Mouse (Mus musculus) MEL (cell line): ENCODE measurements at regions not wholly inside any gene's neighbourhood (a gene's known extent, or its start where the extent isn't known, plus 50 kb on each side); places are given as distances from the start of the nearest gene placed in this dataset.

Experiments used
- DNase-seq: peaks from one replicate; pipeline ENCODE4 v3.0.0; 2011; ENCODE audit warnings: low read depth, low spot score
- H3K27ac ChIP-seq: 2 replicates; pipeline ENCODE4 v1.5.1; 2012; ENCODE audit warnings: low read depth, mild to moderate bottlenecking, control low read depth, low read length, moderate library complexity; ENCODE audit not compliant: control insufficient read depth
- H3K27me3 ChIP-seq, 2 experiments: fragments of 150-350 bp in 1 of 2; sonication (generic) in 1 of 2; 2 replicates each; pipeline ENCODE4 v1.6.1; 2012; ENCODE audit warnings: low read length in 2 of 2, mild to moderate bottlenecking in 2 of 2, improper control_type of control experiment in 1 of 2, moderate library complexity in 1 of 2; ENCODE audit not compliant: insufficient read depth in 2 of 2, control insufficient read depth in 1 of 2
- H3K36me3 ChIP-seq, 2 experiments: 2 replicates each; pipeline ENCODE4 v1.6.1; 2012 to 2014; ENCODE audit warnings: low read length in 2 of 2, improper control_type of control experiment in 1 of 2, inconsistent platforms in 1 of 2, mild to moderate bottlenecking in 1 of 2; ENCODE audit not compliant: insufficient read depth in 2 of 2, control insufficient read depth in 1 of 2
- H3K4me1 ChIP-seq, 2 experiments: fragments of 150-350 bp in 1 of 2; sonication (generic) in 1 of 2; 2 replicates each; pipeline ENCODE4 v1.6.1; 2012; ENCODE audit warnings: low read length in 2 of 2, improper control_type of control experiment in 1 of 2, mild to moderate bottlenecking in 1 of 2; ENCODE audit not compliant: insufficient read depth in 2 of 2, control insufficient read depth in 1 of 2
- H3K4me3 ChIP-seq, 2 experiments: fragments of 150-350 bp in 1 of 2; sonication (generic) in 1 of 2; 2 replicates each; pipeline ENCODE4 v1.5.1; 2012; ENCODE audit warnings: low read depth in 2 of 2, low read length in 2 of 2, mild to moderate bottlenecking in 2 of 2, moderate library complexity in 2 of 2, control low read depth in 1 of 2, improper control_type of control experiment in 1 of 2; ENCODE audit not compliant: control insufficient read depth in 1 of 2, insufficient read depth in 1 of 2
- H3K79me2 ChIP-seq: 2 replicates; pipeline ENCODE4 v1.6.1; 2012; ENCODE audit warnings: mild to moderate bottlenecking, low read length, moderate library complexity; ENCODE audit not compliant: control insufficient read depth, poor library complexity, insufficient read depth
- H3K9ac ChIP-seq: 2 replicates; pipeline ENCODE4 v1.6.1; 2012; ENCODE audit warnings: low read depth, mild to moderate bottlenecking, control low read depth, low read length, moderate library complexity; ENCODE audit not compliant: control insufficient read depth, poor library complexity, severe bottlenecking
- H3K9me3 ChIP-seq: fragments of 150-350 bp; sonication (generic); replicated peaks from 2 replicates; pipeline ENCODE4 v1.6.1; 2012; ENCODE audit warnings: mild to moderate bottlenecking, low read length, improper control_type of control experiment, moderate library complexity; ENCODE audit not compliant: insufficient read depth
- CHD1 ChIP-seq: IDR thresholded peaks from 2 replicates; pipeline ENCODE4 v1.6.1; 2012; ENCODE audit warnings: low read depth, mild to moderate bottlenecking, inconsistent platforms, low read length, improper control_type of control experiment
- E2F4 ChIP-seq: IDR thresholded peaks from 2 replicates; pipeline ENCODE4 v1.6.1; 2011; ENCODE audit warnings: low read depth, low read length, improper control_type of control experiment, borderline replicate concordance
- GABPA ChIP-seq: IDR thresholded peaks from 2 replicates; pipeline ENCODE4 v1.6.1; 2012; ENCODE audit warnings: low read depth, mild to moderate bottlenecking, inconsistent platforms, low read length, improper control_type of control experiment, moderate library complexity
- GATA1 ChIP-seq: IDR thresholded peaks from 2 replicates; pipeline ENCODE4 v1.6.1; 2011; ENCODE audit warnings: low read depth, low read length, improper control_type of control experiment
- HCFC1 ChIP-seq: IDR thresholded peaks from 2 replicates; pipeline ENCODE4 v1.6.1; 2012; ENCODE audit warnings: low read depth, mild to moderate bottlenecking, inconsistent platforms, low read length, improper control_type of control experiment, moderate library complexity
- JUND ChIP-seq: IDR thresholded peaks from 2 replicates; pipeline ENCODE4 v1.6.1; 2011; ENCODE audit warnings: low read depth, mild to moderate bottlenecking, improper control_type of control experiment, low read length
- MAX ChIP-seq: IDR thresholded peaks from 2 replicates; pipeline ENCODE4 v1.6.1; 2011; ENCODE audit warnings: low read length, improper control_type of control experiment
- MAZ ChIP-seq: IDR thresholded peaks from 2 replicates; pipeline ENCODE4 v1.6.1; 2012; ENCODE audit warnings: low read depth, mild to moderate bottlenecking, inconsistent platforms, low read length, improper control_type of control experiment
- MYB ChIP-seq: IDR thresholded peaks from 2 replicates; pipeline ENCODE4 v1.6.1; 2011; ENCODE audit warnings: mild to moderate bottlenecking, low read depth, low read length, improper control_type of control experiment
- MYC ChIP-seq: IDR thresholded peaks from 2 replicates; pipeline ENCODE4 v1.6.1; 2011; ENCODE audit warnings: low read depth, mild to moderate bottlenecking, low read length, improper control_type of control experiment, moderate library complexity
- POLR2A ChIP-seq, 2 experiments: IDR thresholded peaks; 2 replicates each; pipeline ENCODE4 v1.6.1; 2011 to 2012; ENCODE audit warnings: low read length in 2 of 2, mild to moderate bottlenecking in 2 of 2, control low read depth in 1 of 2, improper control_type of control experiment in 1 of 2, low read depth in 1 of 2, moderate library complexity in 1 of 2; ENCODE audit not compliant: control insufficient read depth in 1 of 2, insufficient read depth in 1 of 2, poor library complexity in 1 of 2
- POLR2AphosphoS5 ChIP-seq: IDR thresholded peaks from 2 replicates; pipeline ENCODE4 v1.6.1; 2012; ENCODE audit warnings: low read depth, borderline replicate concordance, mild to moderate bottlenecking, inconsistent platforms, low read length, moderate library complexity, mixed read lengths
- RCOR1 ChIP-seq: IDR thresholded peaks from 2 replicates; pipeline ENCODE4 v1.6.1; 2012; ENCODE audit warnings: low read depth, mild to moderate bottlenecking, inconsistent platforms, low read length, improper control_type of control experiment
- SIN3A ChIP-seq: IDR thresholded peaks from 2 replicates; pipeline ENCODE4 v1.6.1; 2012; ENCODE audit warnings: low read length, improper control_type of control experiment, inconsistent platforms
- UBTF ChIP-seq: IDR thresholded peaks from 2 replicates; pipeline ENCODE4 v1.6.1; 2012; ENCODE audit warnings: low read depth, mild to moderate bottlenecking, inconsistent platforms, low read length, improper control_type of control experiment, moderate library complexity, borderline replicate concordance; ENCODE audit not compliant: insufficient read depth
- USF1 ChIP-seq: IDR thresholded peaks from 2 replicates; pipeline ENCODE4 v1.6.1; 2014; ENCODE audit warnings: low read depth, mild to moderate bottlenecking, inconsistent platforms, low read length, improper control_type of control experiment, moderate library complexity
- USF2 ChIP-seq, 2 experiments: IDR thresholded peaks; 2 replicates each; pipeline ENCODE4 v1.6.1; 2011 to 2012; ENCODE audit warnings: improper control_type of control experiment in 2 of 2, low read length in 2 of 2, borderline replicate concordance in 1 of 2, inconsistent platforms in 1 of 2, low read depth in 1 of 2, mild to moderate bottlenecking in 1 of 2; ENCODE audit not compliant: insufficient read depth in 1 of 2
- ZC3H11A ChIP-seq: IDR thresholded peaks from 2 replicates; pipeline ENCODE4 v1.6.1; 2012; ENCODE audit warnings: low read depth, mild to moderate bottlenecking, inconsistent platforms, low read length, improper control_type of control experiment
- ZMIZ1 ChIP-seq: IDR thresholded peaks from 2 replicates; pipeline ENCODE4 v1.6.1; 2012; ENCODE audit warnings: low read depth, mild to moderate bottlenecking, inconsistent platforms, low read length, improper control_type of control experiment, moderate library complexity
- ZNF384 ChIP-seq: IDR thresholded peaks from 2 replicates; pipeline ENCODE4 v1.6.1; 2012; ENCODE audit warnings: low read depth, mild to moderate bottlenecking, inconsistent platforms, low read length, improper control_type of control experiment

DNA sequence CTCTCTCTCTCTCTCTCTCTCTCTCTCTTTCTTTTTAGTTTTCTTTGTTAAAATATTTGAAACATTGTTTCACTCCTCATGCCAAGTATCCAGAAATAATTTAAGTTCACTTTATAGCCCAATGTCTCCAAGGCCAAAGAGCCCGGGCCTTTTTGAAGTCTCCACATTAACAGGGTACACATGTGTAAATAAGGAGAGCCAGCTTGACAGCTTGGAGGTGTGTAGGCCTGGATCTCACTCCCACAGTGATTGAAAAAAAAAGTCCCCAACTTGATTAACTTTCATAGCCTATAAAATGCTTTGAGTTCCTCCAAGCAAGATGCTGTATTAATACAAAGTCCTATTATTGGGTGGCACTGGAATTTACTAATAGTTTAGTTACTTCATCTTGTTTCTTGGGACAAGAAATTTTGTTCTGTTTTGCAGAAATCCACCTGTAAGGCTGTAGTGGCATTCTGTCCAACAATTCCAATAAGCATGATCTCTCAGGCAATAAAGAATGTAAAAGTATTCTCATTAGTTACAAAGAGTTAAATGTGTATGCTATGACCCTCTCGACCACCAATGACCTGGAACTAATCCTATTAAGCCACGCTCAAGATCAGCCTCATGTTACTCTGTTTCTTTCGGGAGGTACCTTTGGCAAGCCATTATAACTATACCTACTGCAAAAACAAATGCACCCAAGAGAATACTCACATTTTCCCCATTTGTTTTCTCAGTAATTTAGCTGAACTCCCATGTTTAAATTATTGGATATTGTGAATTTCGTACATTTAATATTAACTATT, 215.9 kb upstream of the Acvr2a start:
- Histone ChIP-seq H3K79me2 (no peaks in the 10 kb centered on the region), H3K27me3 (no peaks in the 10 kb centered on the region; a peak in 1 of 4 replicates), H3K27ac (no peak overlapping the region), H3K4me1 (no peaks in the 10 kb centered on the region), H3K9ac (no peak overlapping the region), H3K36me3 (no peaks in the 10 kb centered on the region), H3K9me3 (no peaks in the 10 kb centered on the region), H3K4me3 (no peak overlapping the region)
- TF ChIP-seq E2F4 (no peak), MAZ (no peak), RCOR1 (no peak), USF2 (IDR thresholded peaks at IDR 0.05; ENCODE audit: borderline replicate concordance in 1 of 2, insufficient read depth in 1 of 2, low read depth in 1 of 2, low read length in 2 of 2) (no peak), MYB (no peak), CHD1 (no peak), ZC3H11A (no peak), ZNF384 (no peak), UBTF (no peak), POLR2A (IDR thresholded peaks at IDR 0.05; ENCODE audit: control insufficient read depth in 1 of 2, insufficient read depth in 1 of 2, low read depth in 1 of 2, low read length in 2 of 2, poor library complexity in 1 of 2) (no peak), SIN3A (no peak)
- DNase-seq, result no peak

DNA sequence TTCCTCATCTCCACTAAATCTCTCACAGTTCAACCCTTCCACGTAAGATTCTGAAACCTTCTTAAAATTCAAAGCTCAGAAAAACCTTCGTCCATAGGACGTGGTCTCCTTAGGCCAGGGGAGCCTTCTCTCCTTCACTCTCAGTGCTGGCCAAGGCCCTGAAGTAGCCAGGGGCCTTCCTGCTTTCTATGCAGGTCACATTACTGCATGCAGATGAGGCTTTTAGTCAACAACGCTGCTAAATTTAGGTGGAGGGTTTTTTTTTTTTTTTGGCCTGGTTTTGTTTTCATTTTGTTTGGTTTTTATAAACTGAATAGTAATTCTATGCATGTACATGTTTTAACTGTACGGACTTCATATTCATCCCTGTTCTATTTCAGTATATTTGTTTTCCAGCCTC, 214.5 kb upstream of the Acvr2a start:
- TF ChIP-seq ZMIZ1, result no peak
- no peak for TF ChIP-seq MAX
- TF ChIP-seq ZC3H11A, result no peak
- TF ChIP-seq RCOR1, result no peak
- TF ChIP-seq USF1, result no peak
- no peak for TF ChIP-seq JUND
- no peak for TF ChIP-seq GABPA
- no peak for TF ChIP-seq GATA1
- no peak for TF ChIP-seq POLR2AphosphoS5
- no peak for TF ChIP-seq HCFC1
- TF ChIP-seq MYC, result no peak
- TF ChIP-seq, all 39 proteins: peak for 0
- H3K27me3 ChIP-seq, result no peaks in the 10 kb centered on the region
- DNase-seq, result no peak
- H3K27ac ChIP-seq, result no peak overlapping the region
- H3K4me1 ChIP-seq, result no peaks in the 10 kb centered on the region
- H3K79me2 ChIP-seq, result no peaks in the 10 kb centered on the region
- no peak overlapping the region for H3K4me3 ChIP-seq
- H3K9ac ChIP-seq, result no peak overlapping the region
- no peaks in the 10 kb centered on the region for H3K36me3 ChIP-seq
- no peaks in the 10 kb centered on the region for H3K9me3 ChIP-seq
